Mouse (Mus musculus) heart, embryonic 12.5 days (tissue): ENCODE measurements around the gene Ptgis. TPM values are rescaled to one million over a fixed set of nuclear protein-coding genes. Genes with fewer than 3 reads are reported as not detected.

Source experiments
- ATAC-seq: fragments of 200-750 bp; cut with Nextera tagmentation; 2 replicates; pipeline ENCODE4 v1.8.0; 2017; ENCODE audit warnings: moderate TSS enrichment, moderate library complexity; ENCODE audit not compliant: insufficient number of reproducible peaks, low FRiP score
- H3K27ac ChIP-seq: fragments of 300-500 bp; sonication (generic); 2 replicates; pipeline ENCODE4 v1.5.1; 2016; ENCODE audit warnings: mild to moderate bottlenecking, moderate library complexity; ENCODE audit not compliant: poor library complexity, severe bottlenecking
- H3K27me3 ChIP-seq: fragments of 300-500 bp; sonication (generic); replicated peaks from 2 replicates; pipeline ENCODE4 v1.6.1; 2016; ENCODE audit warnings: mild to moderate bottlenecking, moderate library complexity
- H3K36me3 ChIP-seq: fragments of 300-500 bp; sonication (generic); 2 replicates; pipeline ENCODE4 v1.6.1; 2016; ENCODE audit warnings: mild to moderate bottlenecking, moderate library complexity
- H3K4me1 ChIP-seq: fragments of 300-500 bp; sonication (generic); replicated peaks from 2 replicates; pipeline ENCODE4 v1.6.1; 2016; ENCODE audit warnings: mild to moderate bottlenecking
- H3K4me2 ChIP-seq: fragments of 300-500 bp; sonication (generic); 2 replicates; pipeline ENCODE4 v1.6.1; 2016; ENCODE audit warnings: mild to moderate bottlenecking, moderate library complexity
- H3K4me3 ChIP-seq: fragments of 300-500 bp; sonication (generic); 2 replicates; pipeline ENCODE4 v1.5.1; 2016; ENCODE audit warnings: mild to moderate bottlenecking
- H3K9ac ChIP-seq: fragments of 300-500 bp; sonication (generic); 2 replicates; pipeline ENCODE4 v1.6.1; 2016; ENCODE audit warnings: mild to moderate bottlenecking, moderate library complexity
- H3K9me3 ChIP-seq: fragments of 300-500 bp; sonication (generic); replicated peaks from 2 replicates; pipeline ENCODE4 v1.6.1; 2016; ENCODE audit warnings: mild to moderate bottlenecking, moderate library complexity
- WGBS: fragments of 180-500 bp; shearing (Covaris S2); methylation state at CpG from one replicate; pipeline ENCODE4 v1.1.7; 2016; 5-methylcytosine and 5-hydroxymethylcytosine counted together
- polyA plus RNA-seq: library from polyadenylated mRNA; unstranded; fragments of >200 nt; fragmentation: Nextera tagmentation; extraction: Ambion mirVana; gene quantifications from 2 replicates; pipeline ENCODE4 v1.2.1, GENCODE M21; 2016

Ptgis gene
- polyA plus RNA-seq, 1 experiment from 2014 or later: 22.9 TPM

- peaks cover 16% of the 10 kb centered on the region for H3K27me3 ChIP-seq
- H3K4me1 ChIP-seq: peaks cover 7% of the 10 kb centered on the region
- 87% methylated on average over 7 of the region's 7 CpGs for WGBS
- no peak overlapping the region for H3K4me3 ChIP-seq
- no peaks in the 10 kb centered on the region for H3K36me3 ChIP-seq
- no peak overlapping the region for H3K9ac ChIP-seq
- H3K27ac ChIP-seq: no peak overlapping the region
- ATAC-seq: no peak
- no peak overlapping the region for H3K4me2 ChIP-seq
- peaks cover 9% of the 10 kb centered on the region; the same call in 1 of the 2 replicates for H3K9me3 ChIP-seq
These were observed 90.3 kb downstream of the Ptgis start for GRCm38 (mm10) chr2:167150135-167150534.

GRCm38 (mm10) chr2:167149035-167149434 is 91.4 kb downstream of the Ptgis start:
- no peaks in the 10 kb centered on the region for H3K36me3 ChIP-seq
- H3K4me2 ChIP-seq: no peak overlapping the region
- WGBS: 87% methylated on average over 6 of the region's 6 CpGs
- H3K4me1 ChIP-seq: no peaks in the 10 kb centered on the region; the same call in 1 of the 2 replicates
- no peak overlapping the region for H3K9ac ChIP-seq
- H3K4me3 ChIP-seq: no peak overlapping the region
- H3K9me3 ChIP-seq: peaks cover 9% of the 10 kb centered on the region; the same call in 1 of the 2 replicates
- no peak for ATAC-seq
- no peak overlapping the region for H3K27ac ChIP-seq
- H3K27me3 ChIP-seq: peaks cover 27% of the 10 kb centered on the region

GRCm38 (mm10) chr2:167147708-167148107 is 92.7 kb downstream of the Ptgis start:
- 50% methylated on average over 8 of the region's 8 CpGs for WGBS
- H3K9me3 ChIP-seq: peaks cover 9% of the 10 kb centered on the region; the same call in 1 of the 2 replicates
- peaks cover 30% of the 10 kb centered on the region for H3K27me3 ChIP-seq
- no peak overlapping the region for H3K9ac ChIP-seq
- H3K27ac ChIP-seq: no peak overlapping the region
- no peak overlapping the region for H3K4me3 ChIP-seq
- H3K36me3 ChIP-seq: no peaks in the 10 kb centered on the region
- no peak for ATAC-seq
- H3K4me2 ChIP-seq: no peak overlapping the region
- no peaks in the 10 kb centered on the region; the same call in 1 of the 2 replicates for H3K4me1 ChIP-seq

GRCm38 (mm10) chr2:167145904-167146303 is 94.5 kb downstream of the Ptgis start:
- H3K4me3 ChIP-seq: no peak overlapping the region
- ATAC-seq: no peak
- H3K9ac ChIP-seq: no peak overlapping the region
- H3K4me2 ChIP-seq: no peak overlapping the region
- H3K4me1 ChIP-seq: no peaks in the 10 kb centered on the region; the same call in 1 of the 2 replicates
- no peak overlapping the region for H3K27ac ChIP-seq
- H3K9me3 ChIP-seq: peaks cover under 1% of the 10 kb centered on the region; the same call in 1 of the 2 replicates
- 71% methylated on average over 5 of the region's 5 CpGs for WGBS
- H3K27me3 ChIP-seq: peaks cover 30% of the 10 kb centered on the region
- no peaks in the 10 kb centered on the region for H3K36me3 ChIP-seq

- 11% methylated on average over 14 of the region's 14 CpGs for WGBS
- Histone ChIP-seq H3K4me2 (no peak overlapping the region), H3K9me3 (no peaks in the 10 kb centered on the region), H3K9ac (no peak overlapping the region), H3K36me3 (no peaks in the 10 kb centered on the region), H3K27me3 (peaks cover 30% of the 10 kb centered on the region), H3K4me3 (no peak overlapping the region), H3K27ac (no peak overlapping the region), H3K4me1 (peaks cover 5% of the 10 kb centered on the region)
- ATAC-seq: no peak
These were observed 95.7 kb downstream of the Ptgis start for GRCm38 (mm10) chr2:167144439-167145307.

- no peak for ATAC-seq
- Histone ChIP-seq H3K4me2 (no peak overlapping the region), H3K36me3 (no peaks in the 10 kb centered on the region), H3K27ac (no peak overlapping the region), H3K9ac (no peak overlapping the region), H3K4me3 (no peak overlapping the region), H3K4me1 (peaks cover 6% of the 10 kb centered on the region), H3K27me3 (peaks cover 30% of the 10 kb centered on the region), H3K9me3 (no peaks in the 10 kb centered on the region)
- 62% methylated on average over 2 of the region's 2 CpGs for WGBS
These were observed 96.5 kb downstream of the Ptgis start for GRCm38 (mm10) chr2:167143914-167144313.

- Histone ChIP-seq H3K4me2 (no peak overlapping the region), H3K36me3 (no peaks in the 10 kb centered on the region), H3K9ac (no peak overlapping the region), H3K27me3 (peaks cover 30% of the 10 kb centered on the region), H3K4me3 (no peak overlapping the region), H3K9me3 (no peaks in the 10 kb centered on the region), H3K4me1 (peaks cover 6% of the 10 kb centered on the region), H3K27ac (no peak overlapping the region)
- ATAC-seq: 0 out of 2 replicates have a peak, but pooled peaks have one; percentile 65
- 92% methylated on average over 3 of the region's 3 CpGs for WGBS
These were observed 98.1 kb downstream of the Ptgis start for GRCm38 (mm10) chr2:167142282-167142681.

- Histone ChIP-seq H3K4me1 (peaks cover 6% of the 10 kb centered on the region), H3K9ac (no peak overlapping the region), H3K4me2 (no peak overlapping the region), H3K36me3 (no peaks in the 10 kb centered on the region), H3K4me3 (no peak overlapping the region), H3K9me3 (no peaks in the 10 kb centered on the region), H3K27me3 (peaks cover 30% of the 10 kb centered on the region), H3K27ac (no peak overlapping the region)
- peak; percentile 90 for ATAC-seq
- 54% methylated on average over 4 of the region's 4 CpGs for WGBS
These were observed 98.6 kb downstream of the Ptgis start for GRCm38 (mm10) chr2:167141810-167142209.

Other genes with a start within 250 kb of the Ptgis start
- 69.6 and 71.8 TPM in 2 replicates for gene Stau1, start 244.3 kb downstream of the Ptgis start, polyA plus RNA-seq
- gene Ddx27, start 225.4 kb downstream of the Ptgis start, polyA plus RNA-seq: 33.7 and 35.8 TPM in 2 replicates
- gene Znfx1, start 177.6 kb downstream of the Ptgis start, polyA plus RNA-seq: 9.8 and 10.4 TPM in 2 replicates
- 0.24 and 0.30 TPM in 2 replicates for gene Kcnb1, start 50.4 kb downstream of the Ptgis start, polyA plus RNA-seq
- gene B4galt5, start 108.6 kb upstream of the Ptgis start, polyA plus RNA-seq: 14.9 and 21.1 TPM in 2 replicates
- gene Slc9a8, start 181.1 kb upstream of the Ptgis start, polyA plus RNA-seq: 22.6 and 25.6 TPM in 2 replicates